Mouse (Mus musculus) stomach, postnatal 0 days (tissue): ENCODE data around the gene Naaladl1. TPM values are rescaled to one million over a fixed set of nuclear protein-coding genes. Genes with fewer than 3 reads are reported as not detected.
A peak's percentile ranks its signal among the peaks of the same experiment; 100 is the strongest.
"Not testable (repeated sequence)": the region's sequence is repeated elsewhere in the genome, so short reads cannot be mapped to it uniquely, and the experiment has no call there.

Experiments used
- ATAC-seq: fragments of 200-750 bp; cut with Nextera tagmentation; 2 replicates; pipeline ENCODE4 v1.8.0; 2017; ENCODE audit not compliant: low FRiP score, low TSS enrichment
- DNase-seq: peaks from one replicate; pipeline ENCODE4 v3.0.0-alpha.2; 2016; ENCODE audit warnings: low spot score
- H3K27ac ChIP-seq: fragments of 300-500 bp; sonication (generic); replicated peaks from 2 replicates; pipeline ENCODE4 v1.5.1; 2014; ENCODE audit warnings: mild to moderate bottlenecking, control low read depth
- H3K27me3 ChIP-seq: fragments of 300-500 bp; sonication (generic); 2 replicates; pipeline ENCODE4 v1.6.1; 2014; ENCODE audit warnings: low read length; ENCODE audit not compliant: control insufficient read depth, insufficient read depth
- H3K36me3 ChIP-seq: fragments of 300-500 bp; sonication (generic); 2 replicates; pipeline ENCODE4 v1.6.1; 2014; ENCODE audit warnings: low read length, mixed read lengths; ENCODE audit not compliant: control insufficient read depth, insufficient read depth
- H3K4me1 ChIP-seq: fragments of 300-500 bp; sonication (generic); replicated peaks from 2 replicates; pipeline ENCODE4 v1.6.1; 2014; ENCODE audit warnings: antibody characterized with exemption; ENCODE audit not compliant: control insufficient read depth, insufficient read depth
- H3K4me2 ChIP-seq: fragments of 300-500 bp; sonication (generic); replicated peaks from 2 replicates; pipeline ENCODE4 v1.6.1; 2014; ENCODE audit warnings: low read depth, mild to moderate bottlenecking, control low read depth, moderate library complexity
- H3K4me3 ChIP-seq: fragments of 300-500 bp; sonication (generic); 2 replicates; pipeline ENCODE4 v1.5.1; 2014; ENCODE audit warnings: low read depth, low read length, control low read depth
- H3K9ac ChIP-seq: fragments of 300-500 bp; sonication (generic); 2 replicates; pipeline ENCODE4 v1.6.1; 2014; ENCODE audit warnings: mild to moderate bottlenecking, low read length, control low read depth, mixed read lengths
- H3K9me3 ChIP-seq: fragments of 300-500 bp; sonication (generic); 2 replicates; pipeline ENCODE4 v1.6.1; 2016; ENCODE audit warnings: low read length; ENCODE audit not compliant: control insufficient read depth
- CTCF ChIP-seq: IDR thresholded peaks from 2 replicates; pipeline ENCODE4 v1.5.1; 2016; ENCODE audit warnings: antibody characterized with exemption, low read depth, mild to moderate bottlenecking, moderate library complexity
- EP300 ChIP-seq: optimal IDR thresholded peaks from 2 replicates; pipeline ENCODE3; 2016; ENCODE audit warnings: antibody characterized with exemption
- WGBS: fragments of 180-500 bp; shearing (Covaris S2); extraction: QIAGEN DNeasy Blood & Tissue Kit; methylation state at CpG from one replicate; pipeline ENCODE4 v1.1.7; 2014; 5-methylcytosine and 5-hydroxymethylcytosine counted together
- polyA plus RNA-seq: library from polyadenylated mRNA; unstranded; fragments of >200 nt; fragmentation: Nextera tagmentation; extraction: Ambion mirVana; gene quantifications from 2 replicates; pipeline ENCODE4 v1.2.1, GENCODE M21; 2015

Gene Naaladl1
- polyA plus RNA-seq, 1 experiment from 2014 or later, result 0.05 TPM

GRCm38 (mm10) chr19:6126789-6127580, 21.4 kb downstream of the Naaladl1 start:
- DNase-seq, result no peak
- Histone ChIP-seq H3K9me3 (no peaks in the 10 kb centered on the region), H3K27me3 (no peaks in the 10 kb centered on the region), H3K4me3 (peak overlapping the region; percentile 45), H3K4me2 (peak overlapping the region; percentile 59), H3K36me3 (no peaks in the 10 kb centered on the region), H3K4me1 (no peaks in the 10 kb centered on the region), H3K9ac (no peak overlapping the region), H3K27ac (peak overlapping the region; percentile 94; the same call in 1 of the 2 replicates)
- whole genome bisulfite sequencing, result 57% methylated on average over 10 of the region's 10 CpGs
- no peak for ATAC-seq
- TF ChIP-seq CTCF (no peak), EP300 (no peak)

DNA sequence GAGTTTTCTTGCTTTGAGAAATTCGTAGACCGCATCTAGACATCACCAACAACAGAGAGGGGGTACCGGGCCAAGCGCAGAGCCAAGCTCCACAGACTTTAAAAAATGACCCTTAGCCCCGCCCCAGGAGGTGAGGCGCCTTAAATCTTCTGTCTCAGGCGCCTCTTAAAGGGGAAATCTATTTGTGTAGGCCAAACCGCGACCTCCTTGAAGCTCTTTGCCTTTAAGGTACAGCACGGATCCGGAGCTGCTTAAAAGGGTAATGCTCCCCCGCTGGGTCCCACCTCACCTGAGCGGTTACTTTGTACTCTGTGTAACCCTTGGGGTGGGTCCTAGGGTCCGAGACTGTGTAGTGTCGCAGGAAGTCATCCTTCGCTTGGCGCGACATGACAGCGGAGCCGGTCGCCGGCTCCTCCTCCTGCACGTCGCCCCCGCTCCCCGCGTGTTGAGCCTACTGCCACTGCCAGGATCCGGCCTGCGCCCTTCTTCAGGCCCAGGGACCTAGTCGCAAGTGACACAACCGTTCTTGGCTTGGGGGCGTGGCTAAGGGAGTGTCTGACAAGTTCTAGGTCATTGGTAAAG, 22.3 kb downstream of the Naaladl1 start, which contains the start of gene Snx15:
Gene Snx15 (minus strand): TSS at position 545 of the 582 bp plus-strand sequence.
- peak within 1 kb of the TSS; percentile 59 for H3K4me2 ChIP-seq
- 0 out of 2 replicates have a peak, but pooled peaks have one; percentile 12 for TF ChIP-seq CTCF
- TF ChIP-seq EP300, result no peak

DNA sequence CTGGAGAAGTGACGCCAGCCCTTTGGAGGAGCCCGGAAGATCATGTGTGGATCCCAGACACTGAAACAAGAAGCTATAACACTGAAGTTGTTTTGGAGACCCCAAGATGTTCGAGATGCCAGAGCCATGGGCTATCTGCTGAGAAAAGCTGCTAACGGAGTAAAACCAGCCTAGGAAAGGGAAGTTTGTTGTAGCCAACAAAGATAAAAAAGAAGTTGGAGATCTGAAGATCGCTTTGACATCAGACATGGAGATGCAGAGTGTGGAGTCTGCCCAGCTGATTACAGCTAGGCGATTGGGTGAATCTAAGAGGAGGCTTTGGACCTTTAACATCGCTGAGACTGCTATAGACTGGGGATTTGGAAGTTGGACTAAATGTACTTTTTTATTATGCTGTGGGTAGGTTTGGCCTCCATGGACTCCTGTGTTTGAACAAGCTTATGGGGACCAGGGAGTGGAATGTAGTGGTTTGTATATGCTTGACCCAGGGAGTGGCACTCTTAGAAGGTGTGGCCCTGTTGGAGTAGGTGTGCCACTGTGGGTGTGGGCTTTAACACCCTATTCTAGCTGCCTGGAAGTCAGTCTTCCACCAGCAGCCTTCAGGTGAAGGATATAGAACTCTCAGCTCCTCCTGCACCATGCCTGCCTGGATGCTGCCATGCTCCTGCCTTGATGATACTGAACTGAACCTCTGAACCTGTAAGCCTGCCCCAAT, 25.0 kb downstream of the Naaladl1 start:
- 70% methylated on average over 7 of the region's 7 CpGs for WGBS
- H3K27ac ChIP-seq, H3K4me2 ChIP-seq, H3K27me3 ChIP-seq, H3K36me3 ChIP-seq, H3K9ac ChIP-seq, H3K4me1 ChIP-seq, H3K4me3 ChIP-seq, H3K9me3 ChIP-seq: not testable (repeated sequence)
- DNase-seq, result peak; percentile 60
- ATAC-seq, result peak; percentile 29; the same call in 1 of the 2 replicates

More for the DNA sequence above, 22.3 kb downstream of the Naaladl1 start, which contains the start of gene Snx15:
- Histone ChIP-seq H3K4me3 (peak within 1 kb of the TSS; percentile 45), H3K9ac (peak within 1 kb of the TSS; percentile 68), H3K27me3 (no peaks in the 10 kb centered on the region), H3K36me3 (no peaks in the 10 kb centered on the region), H3K4me1 (no peaks in the 10 kb centered on the region), H3K27ac (peak within 1 kb of the TSS; percentile 94), H3K9me3 (no peaks in the 10 kb centered on the region)
- DNase-seq (peak; percentile 95), ATAC-seq (peak; percentile 94)
- WGBS, result 0% methylated on average over 32 of the region's 32 CpGs

DNA sequence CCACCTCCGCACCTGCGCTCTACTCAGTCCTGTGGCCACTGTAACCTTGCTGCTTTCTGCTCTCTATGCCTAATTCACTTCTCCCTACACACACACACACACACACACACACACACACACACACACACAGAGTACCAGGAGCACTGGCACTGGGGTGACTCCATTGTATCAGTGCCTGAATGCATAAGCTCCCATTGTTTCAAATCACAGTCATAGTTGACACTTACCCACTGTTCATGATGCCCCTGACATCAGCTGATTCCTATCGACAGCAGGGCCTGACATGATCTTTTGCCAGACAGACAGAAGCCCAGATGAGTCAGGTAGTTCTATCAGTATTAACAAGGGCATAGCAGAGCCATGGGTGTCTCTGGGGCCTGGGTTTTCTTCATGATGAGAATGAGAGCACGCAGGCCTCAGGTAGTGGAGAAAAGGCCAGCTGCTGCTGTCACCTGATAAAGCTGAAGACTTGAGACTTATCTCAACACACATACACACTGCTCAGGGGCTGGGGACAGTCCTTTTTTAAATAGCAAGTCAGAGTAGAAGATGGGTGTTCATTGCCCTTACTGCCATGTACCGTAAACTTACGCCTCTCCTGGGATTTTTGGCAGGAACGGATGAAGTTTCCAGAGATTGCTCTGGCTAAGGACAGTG, 26.7 kb downstream of the Naaladl1 start:
- H3K27me3 ChIP-seq, result no peaks in the 10 kb centered on the region
- H3K9me3 ChIP-seq, result no peaks in the 10 kb centered on the region
- no peak for DNase-seq
- H3K27ac ChIP-seq, result no peak overlapping the region
- no peaks in the 10 kb centered on the region for H3K4me1 ChIP-seq
- no peak overlapping the region for H3K9ac ChIP-seq
- WGBS, result 78% methylated on average over 7 of the region's 7 CpGs
- no peak for TF ChIP-seq EP300
- TF ChIP-seq CTCF, result no peak
- H3K36me3 ChIP-seq, result 0 out of 2 replicates have a peak, but pooled peaks cover 2% of the 10 kb centered on the region
- ATAC-seq, result no peak
- H3K4me3 ChIP-seq, result no peak overlapping the region
- H3K4me2 ChIP-seq, result no peak overlapping the region

DNA sequence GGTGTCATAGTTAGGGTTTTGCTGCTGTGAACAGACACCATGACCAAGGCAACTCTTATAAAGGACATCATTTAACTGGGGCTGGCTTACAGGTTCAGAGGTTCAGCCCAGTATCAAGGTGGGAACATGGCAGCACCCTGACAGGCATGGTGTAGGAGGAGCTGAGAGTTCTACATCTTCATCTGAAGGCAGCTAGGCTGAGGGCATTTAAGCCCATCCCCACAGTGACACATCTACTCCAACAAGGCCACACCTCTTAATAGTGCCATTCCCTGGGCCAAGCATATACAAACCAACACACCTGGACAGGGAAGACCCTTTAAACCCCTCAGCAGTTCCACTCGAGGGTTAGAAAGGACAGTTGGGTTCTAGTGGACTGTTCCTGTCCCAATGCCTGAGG, 27.6 kb downstream of the Naaladl1 start:
- not testable (repeated sequence) for ATAC-seq
- 38% methylated on average over 1 of the region's 1 CpGs for WGBS

More for the DNA sequence above, 27.6 kb downstream of the Naaladl1 start:
- DNase-seq, H3K4me1 ChIP-seq, H3K9ac ChIP-seq, H3K27ac ChIP-seq, H3K4me3 ChIP-seq, H3K27me3 ChIP-seq, H3K4me2 ChIP-seq, H3K9me3 ChIP-seq, H3K36me3 ChIP-seq: not testable (repeated sequence)
